Mouse (Mus musculus) E14TG2a.4 (cell line): ENCODE results near the gene Camk1d.

ENCODE experiments used
- H3K27me3 ChIP-seq: 2 replicates; pipeline ENCODE4 v1.6.1; 2014; ENCODE audit warnings: low read length, control low read depth; ENCODE audit not compliant: insufficient read depth
- H3K36me3 ChIP-seq: 2 replicates; pipeline ENCODE4 v1.6.1; 2014; ENCODE audit warnings: low read length, control low read depth; ENCODE audit not compliant: insufficient read depth
- H3K4me1 ChIP-seq: replicated peaks from 2 replicates; pipeline ENCODE4 v1.6.1; 2014; ENCODE audit warnings: low read depth, low read length, control low read depth
- H3K4me3 ChIP-seq: replicated peaks from 2 replicates; pipeline ENCODE4 v1.5.1; 2014; ENCODE audit warnings: mild to moderate bottlenecking, low read length
- H3K9me3 ChIP-seq: 2 replicates; pipeline ENCODE4 v1.6.1; 2014; ENCODE audit warnings: low read length, control low read depth
- CTCF ChIP-seq: conservative IDR thresholded peaks from 2 replicates; pipeline ENCODE4 v1.5.1; 2014; ENCODE audit warnings: low read length
- NANOG ChIP-seq: IDR thresholded peaks from 2 replicates; pipeline ENCODE4 v1.6.1; 2014; ENCODE audit warnings: borderline replicate concordance, low read length, mixed read lengths
- POU5F1 ChIP-seq: IDR thresholded peaks from 2 replicates; pipeline ENCODE4 v1.6.1; 2014; ENCODE audit warnings: low read length, borderline replicate concordance

Camk1d gene

GRCm38 (mm10) chr2:5661946-5662345 lies 52.4 kb downstream of the Camk1d start:
- H3K9me3 ChIP-seq: no peaks in the 10 kb centered on the region
- H3K4me3 ChIP-seq: no peak overlapping the region
- peaks cover 22% of the 10 kb centered on the region for H3K4me1 ChIP-seq
- TF ChIP-seq CTCF (no peak), NANOG (no peak), POU5F1 (no peak)
- peaks cover 12% of the 10 kb centered on the region; the same call in 1 of the 2 replicates for H3K36me3 ChIP-seq
- no peaks in the 10 kb centered on the region for H3K27me3 ChIP-seq

GRCm38 (mm10) chr2:5658000-5658399 lies 56.3 kb downstream of the Camk1d start:
- TF ChIP-seq POU5F1 (no peak), NANOG (no peak), CTCF (no peak)
- Histone ChIP-seq H3K27me3 (no peaks in the 10 kb centered on the region), H3K36me3 (peaks cover 12% of the 10 kb centered on the region; the same call in 1 of the 2 replicates), H3K4me3 (no peak overlapping the region), H3K4me1 (peaks cover 23% of the 10 kb centered on the region), H3K9me3 (no peaks in the 10 kb centered on the region)

DNA sequence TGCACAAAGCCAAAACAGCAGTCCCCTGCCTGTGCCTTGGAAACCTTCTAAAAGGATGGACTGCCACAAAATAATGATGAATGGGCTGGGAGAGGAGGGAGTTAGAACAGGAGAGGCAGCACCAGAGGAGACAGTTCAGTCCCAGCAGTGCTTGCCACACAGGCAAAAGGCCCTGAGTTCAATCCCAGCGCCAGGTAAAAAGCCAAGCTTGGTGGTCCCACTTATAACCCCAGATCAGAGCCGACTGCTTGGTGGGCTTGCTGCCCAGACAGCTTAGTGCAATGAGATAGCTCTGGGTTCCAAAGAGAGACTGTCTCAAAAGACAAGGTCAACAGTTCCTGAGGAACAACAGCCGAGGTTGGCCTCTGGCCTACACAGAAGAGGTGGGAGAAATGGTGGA lies 58.0 kb downstream of the Camk1d start:
- Histone ChIP-seq H3K27me3 (no peaks in the 10 kb centered on the region), H3K9me3 (no peaks in the 10 kb centered on the region), H3K36me3 (peaks cover 13% of the 10 kb centered on the region; the same call in 1 of the 2 replicates), H3K4me3 (no peak overlapping the region), H3K4me1 (peaks cover 13% of the 10 kb centered on the region)
- TF ChIP-seq POU5F1 (no peak), CTCF (no peak), NANOG (no peak)

- Histone ChIP-seq H3K4me3 (no peak overlapping the region), H3K9me3 (no peaks in the 10 kb centered on the region), H3K4me1 (peaks cover 13% of the 10 kb centered on the region), H3K36me3 (peaks cover 11% of the 10 kb centered on the region; the same call in 1 of the 2 replicates), H3K27me3 (no peaks in the 10 kb centered on the region)
- TF ChIP-seq POU5F1 (no peak), CTCF (no peak), NANOG (no peak)
Observed at GRCm38 (mm10) chr2:5652071-5652470, 62.2 kb downstream of the Camk1d start.

- Histone ChIP-seq H3K27me3 (no peaks in the 10 kb centered on the region), H3K36me3 (peaks cover 11% of the 10 kb centered on the region; the same call in 1 of the 2 replicates)
- TF ChIP-seq NANOG (no peak), CTCF (no peak)
Observed at GRCm38 (mm10) chr2:5651285-5651870, 62.9 kb downstream of the Camk1d start.

DNA sequence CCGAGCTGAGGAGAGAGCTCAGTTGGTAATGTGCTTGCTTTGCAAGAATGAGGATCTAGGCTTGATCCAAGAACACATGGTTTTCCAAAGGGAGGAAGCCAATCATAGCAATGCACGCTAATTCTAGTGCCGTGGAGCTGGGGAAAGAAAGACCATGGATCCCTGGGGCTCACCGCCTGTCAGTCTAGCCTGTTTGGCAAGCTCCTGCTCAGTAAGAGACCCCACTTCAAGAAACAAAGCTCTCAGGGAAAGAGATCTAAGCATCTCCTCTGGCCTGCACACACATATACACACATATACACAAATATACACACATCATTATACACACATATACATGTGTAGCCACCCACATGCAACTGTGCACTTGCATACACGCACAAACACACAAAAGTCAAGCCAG lies 65.1 kb downstream of the Camk1d start:
- no peaks in the 10 kb centered on the region for H3K27me3 ChIP-seq
- H3K4me1 ChIP-seq: peaks cover 3% of the 10 kb centered on the region; the same call in 1 of the 2 replicates
- TF ChIP-seq POU5F1 (no peak), CTCF (no peak), NANOG (no peak)
- no peak overlapping the region for H3K4me3 ChIP-seq
- H3K36me3 ChIP-seq: peaks cover 15% of the 10 kb centered on the region
- H3K9me3 ChIP-seq: peaks cover 7% of the 10 kb centered on the region

More at GRCm38 (mm10) chr2:5651285-5651870, 62.9 kb downstream of the Camk1d start:
- Histone ChIP-seq H3K4me1 (peaks cover 8% of the 10 kb centered on the region), H3K4me3 (no peak overlapping the region), H3K9me3 (no peaks in the 10 kb centered on the region)

DNA sequence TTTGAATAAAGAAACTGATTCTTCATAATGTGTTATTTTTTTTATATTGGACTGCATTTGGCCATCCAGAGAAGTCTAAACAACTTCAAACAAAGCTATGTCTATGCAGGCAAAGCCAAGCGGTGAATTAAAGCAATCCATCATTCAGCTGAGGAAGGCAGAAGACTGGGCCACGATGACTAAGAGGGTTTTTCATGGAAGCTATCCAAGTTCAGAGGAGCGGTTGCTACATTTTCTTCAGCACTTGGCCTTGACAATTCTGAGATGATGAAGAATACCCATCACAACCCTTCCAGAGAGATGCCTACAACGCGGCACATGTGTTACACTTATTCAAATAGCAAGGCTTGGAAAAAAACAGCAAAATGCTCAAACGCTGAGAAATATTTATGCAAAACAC lies 65.6 kb downstream of the Camk1d start:
- peaks cover 19% of the 10 kb centered on the region for H3K36me3 ChIP-seq
- no peak overlapping the region for H3K4me3 ChIP-seq
- no peaks in the 10 kb centered on the region for H3K27me3 ChIP-seq
- TF ChIP-seq CTCF: no peak
- TF ChIP-seq POU5F1: no peak
- no peak for TF ChIP-seq NANOG
- H3K4me1 ChIP-seq: peaks cover 3% of the 10 kb centered on the region; the same call in 1 of the 2 replicates
- H3K9me3 ChIP-seq: peaks cover 11% of the 10 kb centered on the region

DNA sequence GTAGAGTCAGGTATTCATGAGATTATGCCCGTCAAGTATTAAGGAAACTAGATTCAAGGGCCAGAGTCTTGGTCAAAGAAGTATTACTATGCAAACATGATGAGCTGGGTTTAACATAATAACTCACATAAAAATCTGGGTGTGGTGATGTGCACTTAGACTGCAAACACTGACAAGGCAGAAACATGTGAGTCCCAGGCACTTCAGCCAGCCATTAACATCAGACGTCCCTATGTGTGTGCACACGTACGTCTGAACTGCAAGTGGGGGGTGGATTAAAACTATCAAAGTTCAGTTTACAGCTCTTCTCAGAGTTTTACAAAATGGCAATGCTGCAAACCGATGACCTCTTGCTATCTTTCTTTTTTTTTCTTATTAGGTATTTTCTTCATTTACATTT lies 68.0 kb downstream of the Camk1d start:
- Histone ChIP-seq H3K4me3 (no peak overlapping the region), H3K36me3 (peaks cover 23% of the 10 kb centered on the region), H3K9me3 (peaks cover 15% of the 10 kb centered on the region), H3K4me1 (peaks cover 25% of the 10 kb centered on the region), H3K27me3 (no peaks in the 10 kb centered on the region)
- TF ChIP-seq CTCF: no peak
- no peak for TF ChIP-seq POU5F1
- no peak for TF ChIP-seq NANOG

- TF ChIP-seq NANOG: no peak
- no peak for TF ChIP-seq CTCF
- no peak for TF ChIP-seq POU5F1
- Histone ChIP-seq H3K9me3 (peaks cover 15% of the 10 kb centered on the region), H3K4me3 (no peak overlapping the region), H3K27me3 (no peaks in the 10 kb centered on the region), H3K4me1 (peaks cover 32% of the 10 kb centered on the region), H3K36me3 (peaks cover 19% of the 10 kb centered on the region)
Observed at GRCm38 (mm10) chr2:5645584-5645983, 68.7 kb downstream of the Camk1d start.
